Mouse (Mus musculus) heart, embryonic 15.5 days (tissue): Measurements from ENCODE around the gene P4ha3. TPM values are rescaled to one million over a fixed set of nuclear protein-coding genes. Genes with fewer than 3 reads are reported as not detected.

Source experiments
- ATAC-seq: fragments of 200-750 bp; cut with Nextera tagmentation; replicated peaks from 2 replicates; pipeline ENCODE4 v1.8.0; 2017; ENCODE audit warnings: low read depth, moderate TSS enrichment; ENCODE audit not compliant: insufficient number of reproducible peaks, insufficient read depth, low FRiP score
- H3K27ac ChIP-seq: fragments of 300-500 bp; sonication (generic); 2 replicates; pipeline ENCODE4 v1.5.1; 2015; ENCODE audit warnings: mild to moderate bottlenecking, inconsistent platforms
- H3K27me3 ChIP-seq: fragments of 300-500 bp; sonication (generic); 2 replicates; pipeline ENCODE4 v1.6.1; 2015; ENCODE audit warnings: inconsistent platforms
- H3K36me3 ChIP-seq: fragments of 300-500 bp; sonication (generic); 2 replicates; pipeline ENCODE4 v1.6.1; 2015; ENCODE audit warnings: mild to moderate bottlenecking, inconsistent platforms
- H3K4me1 ChIP-seq: fragments of 300-500 bp; sonication (generic); replicated peaks from 2 replicates; pipeline ENCODE4 v1.6.1; 2015; ENCODE audit warnings: inconsistent platforms
- H3K4me2 ChIP-seq: fragments of 300-500 bp; sonication (generic); 2 replicates; pipeline ENCODE4 v1.6.1; 2015; ENCODE audit warnings: inconsistent platforms, mild to moderate bottlenecking, moderate library complexity
- H3K4me3 ChIP-seq: fragments of 300-500 bp; sonication (generic); 2 replicates; pipeline ENCODE4 v1.5.1; 2015; ENCODE audit warnings: mild to moderate bottlenecking, inconsistent platforms
- H3K9ac ChIP-seq: fragments of 300-500 bp; sonication (generic); 2 replicates; pipeline ENCODE4 v1.6.1; 2015; ENCODE audit warnings: mild to moderate bottlenecking, inconsistent platforms
- H3K9me3 ChIP-seq: fragments of 300-500 bp; sonication (generic); replicated peaks from 2 replicates; pipeline ENCODE4 v1.6.1; 2016; ENCODE audit warnings: inconsistent platforms
- WGBS: fragments of 180-500 bp; shearing (Covaris S2); methylation state at CpG from one replicate; pipeline ENCODE4 v1.1.7; 2015; ENCODE audit warnings: mixed read lengths; 5-methylcytosine and 5-hydroxymethylcytosine counted together
- polyA plus RNA-seq: library from polyadenylated mRNA; unstranded; fragments of >200 nt; fragmentation: Nextera tagmentation; extraction: Ambion mirVana; gene quantifications from 2 replicates; pipeline ENCODE4 v1.2.1, GENCODE M21; 2015

The P4ha3 gene
- polyA plus RNA-seq, 1 experiment from 2014 or later, result 11.8 TPM

DNA sequence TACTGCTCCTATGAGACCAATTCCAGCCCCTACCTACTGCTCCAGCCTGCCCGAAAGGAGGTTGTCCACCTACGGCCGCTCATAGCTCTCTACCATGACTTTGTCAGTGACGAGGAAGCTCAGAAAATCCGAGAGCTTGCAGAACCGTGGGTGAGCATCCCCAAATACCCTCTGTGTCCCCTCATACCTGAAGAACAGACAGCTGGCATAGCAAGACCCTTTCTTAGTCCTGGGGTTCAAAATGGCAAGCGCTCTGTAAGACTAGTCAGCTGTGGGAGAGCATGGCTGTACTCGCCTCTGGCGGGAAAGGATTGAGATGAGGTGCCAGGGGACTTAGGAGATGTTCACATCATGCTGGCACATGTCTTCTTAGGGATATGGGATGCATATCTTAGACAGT, 20.6 kb downstream of the P4ha3 start:
- no peaks in the 10 kb centered on the region for H3K36me3 ChIP-seq
- H3K4me2 ChIP-seq, result no peak overlapping the region
- WGBS, result 88% methylated on average over 9 of the region's 9 CpGs
- no peaks in the 10 kb centered on the region for H3K27me3 ChIP-seq
- no peak overlapping the region for H3K4me3 ChIP-seq
- H3K9ac ChIP-seq, result no peak overlapping the region
- peaks cover 34% of the 10 kb centered on the region for H3K4me1 ChIP-seq
- H3K9me3 ChIP-seq, result no peaks in the 10 kb centered on the region
- ATAC-seq, result no peak
- no peak overlapping the region for H3K27ac ChIP-seq

DNA sequence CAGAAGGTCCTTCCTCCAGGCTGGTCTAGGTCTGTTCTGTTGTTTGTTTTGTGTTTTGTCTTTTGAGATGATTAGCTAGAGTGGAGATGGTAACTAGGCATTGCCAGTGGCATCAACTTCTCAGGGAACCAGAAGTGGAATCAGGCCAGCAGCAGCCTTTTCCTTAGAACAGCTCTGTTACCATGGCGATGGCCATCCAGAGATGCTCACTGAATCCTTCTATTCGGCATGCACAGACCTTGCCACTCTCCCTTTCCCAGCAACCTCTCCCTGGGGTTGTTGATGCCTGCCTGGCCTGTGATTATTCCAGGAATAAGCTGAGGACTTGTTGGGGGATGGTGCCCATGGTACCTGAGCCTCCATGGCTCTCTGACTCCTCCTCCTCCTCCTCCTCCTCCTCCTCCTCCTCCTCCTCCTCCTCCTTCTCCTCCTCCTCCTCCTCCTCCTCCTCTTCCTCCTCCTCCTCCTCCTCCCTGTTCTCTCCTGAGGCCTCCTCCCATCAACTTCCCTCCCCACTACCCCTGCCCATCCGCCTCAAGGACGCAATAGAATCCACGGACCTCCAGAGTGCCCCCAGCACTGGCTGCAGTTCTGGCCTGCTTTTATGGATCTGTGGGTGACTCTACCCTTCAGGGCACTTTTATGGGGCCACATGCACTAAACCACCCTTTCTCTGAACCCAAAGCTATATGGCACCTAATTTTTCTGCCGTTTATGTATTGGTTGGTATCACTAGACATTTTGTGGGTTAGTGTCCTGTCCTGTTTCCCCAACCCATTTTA, 22.7 kb downstream of the P4ha3 start:
- no peaks in the 10 kb centered on the region for H3K27me3 ChIP-seq
- 90% methylated on average over 6 of the region's 6 CpGs for WGBS
- ATAC-seq, result no peak

DNA sequence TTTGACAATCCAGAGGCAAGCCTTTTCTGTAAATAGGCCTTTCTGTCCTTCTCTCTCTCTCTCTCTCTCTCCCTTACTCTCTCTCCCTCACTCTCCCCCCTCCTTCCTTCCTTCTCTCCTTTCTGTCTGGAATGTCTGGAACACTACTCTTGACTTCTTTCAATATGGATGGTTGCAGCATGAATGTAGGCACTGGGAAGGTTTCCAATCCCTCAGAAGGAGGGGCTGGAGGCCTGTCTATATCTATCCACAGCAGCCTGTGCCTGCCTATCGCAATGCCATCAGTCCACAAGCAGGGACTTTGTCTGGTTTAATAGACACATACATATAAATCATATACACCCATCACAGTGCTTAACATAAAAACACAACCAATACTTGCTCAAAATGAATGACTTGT, 23.9 kb downstream of the P4ha3 start:
- no peak overlapping the region for H3K9ac ChIP-seq
- H3K27me3 ChIP-seq, result no peaks in the 10 kb centered on the region
- no peak for ATAC-seq
- H3K36me3 ChIP-seq, result no peaks in the 10 kb centered on the region
- no peak overlapping the region for H3K4me3 ChIP-seq
- WGBS, result 13% methylated on average over 1 of the region's 1 CpGs
- no peak overlapping the region for H3K4me2 ChIP-seq
- peak overlapping the region; percentile 48; the same call in 1 of the 2 replicates for H3K27ac ChIP-seq
- H3K4me1 ChIP-seq, result peaks cover 17% of the 10 kb centered on the region
- H3K9me3 ChIP-seq, result no peaks in the 10 kb centered on the region

More for the DNA sequence above, 22.7 kb downstream of the P4ha3 start:
- Histone ChIP-seq H3K4me2 (no peak overlapping the region), H3K36me3 (no peaks in the 10 kb centered on the region), H3K4me3 (no peak overlapping the region), H3K9ac (no peak overlapping the region), H3K4me1 (peaks cover 17% of the 10 kb centered on the region), H3K9me3 (no peaks in the 10 kb centered on the region), H3K27ac (no peak overlapping the region)

DNA sequence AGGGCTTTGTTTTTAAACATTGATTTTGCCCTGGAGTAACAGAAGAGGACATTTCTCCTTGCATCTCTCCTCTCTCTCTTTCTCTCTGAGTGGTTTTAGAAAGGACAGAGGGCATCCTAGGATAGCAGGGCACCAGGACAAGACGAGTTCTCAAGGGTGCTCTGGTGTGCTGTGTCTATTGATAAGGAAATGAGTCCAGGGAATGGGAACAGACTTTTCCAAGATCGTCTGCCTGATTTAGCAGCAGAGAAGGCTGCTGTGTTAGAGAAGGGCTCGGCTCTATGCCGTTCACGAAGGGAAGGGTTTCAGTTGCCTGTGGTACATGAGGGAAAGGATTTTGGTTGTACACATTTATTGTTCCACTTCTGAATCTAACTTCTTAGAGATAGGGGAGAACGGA, 24.4 kb downstream of the P4ha3 start:
- H3K9ac ChIP-seq, result no peak overlapping the region
- WGBS, result 28% methylated on average over 6 of the region's 6 CpGs
- no peak for ATAC-seq
- H3K27ac ChIP-seq, result peak overlapping the region; percentile 48
- H3K4me2 ChIP-seq, result no peak overlapping the region
- H3K4me3 ChIP-seq, result no peak overlapping the region
- peaks cover 17% of the 10 kb centered on the region for H3K4me1 ChIP-seq
- H3K27me3 ChIP-seq, result no peaks in the 10 kb centered on the region
- H3K9me3 ChIP-seq, result no peaks in the 10 kb centered on the region
- no peaks in the 10 kb centered on the region for H3K36me3 ChIP-seq

DNA sequence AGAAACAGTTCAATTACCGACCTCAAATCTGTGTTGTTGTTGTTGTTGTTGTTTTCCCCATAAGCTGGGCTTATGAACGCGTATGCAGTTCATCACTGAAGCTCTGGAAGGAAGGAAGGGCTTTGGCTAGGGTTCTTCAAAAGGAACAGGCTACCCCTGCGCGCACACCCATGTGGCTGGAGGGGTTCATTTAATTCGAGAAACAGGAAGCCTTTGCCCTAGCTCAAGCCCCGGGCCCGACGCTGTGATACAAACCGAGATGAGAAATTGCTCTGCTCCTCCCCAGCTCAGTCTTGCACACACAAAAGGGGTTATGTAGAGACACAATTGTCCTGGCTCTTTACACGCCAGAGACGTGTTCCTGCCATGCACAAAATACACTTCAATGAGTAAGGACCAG, 25.0 kb downstream of the P4ha3 start:
- Histone ChIP-seq H3K36me3 (no peaks in the 10 kb centered on the region), H3K4me2 (no peak overlapping the region), H3K4me3 (no peak overlapping the region), H3K27ac (no peak overlapping the region), H3K9ac (no peak overlapping the region), H3K27me3 (no peaks in the 10 kb centered on the region), H3K4me1 (peaks cover 17% of the 10 kb centered on the region), H3K9me3 (no peaks in the 10 kb centered on the region)
- no peak for ATAC-seq
- 73% methylated on average over 12 of the region's 12 CpGs for WGBS

DNA sequence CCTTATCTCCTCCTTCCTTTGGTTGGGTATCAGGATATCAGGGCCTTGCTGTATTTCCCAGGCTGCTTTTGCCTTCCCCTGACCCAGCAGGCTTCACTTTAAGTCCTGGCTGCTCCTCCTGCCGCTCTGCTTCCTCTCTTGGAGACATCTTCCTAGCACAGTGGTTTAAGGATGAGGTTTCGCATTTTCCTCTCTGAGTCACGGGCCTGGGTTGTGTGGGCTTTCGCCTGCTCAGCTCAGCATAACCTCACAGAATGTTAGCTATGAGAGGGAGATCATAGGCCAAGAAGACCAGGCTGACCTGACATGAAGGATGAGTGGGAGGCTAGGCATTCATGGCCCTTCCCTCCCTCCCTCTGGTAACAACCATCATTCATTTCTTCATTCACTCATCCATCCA, 27.4 kb downstream of the P4ha3 start:
- H3K4me2 ChIP-seq, result no peak overlapping the region
- H3K36me3 ChIP-seq, result peaks cover 6% of the 10 kb centered on the region; the same call in 1 of the 2 replicates
- H3K27ac ChIP-seq, result no peak overlapping the region
- no peaks in the 10 kb centered on the region for H3K27me3 ChIP-seq
- no peaks in the 10 kb centered on the region; the same call in 1 of the 2 replicates for H3K9me3 ChIP-seq
- ATAC-seq, result no peak
- H3K4me1 ChIP-seq, result peaks cover 15% of the 10 kb centered on the region
- H3K9ac ChIP-seq, result no peak overlapping the region
- WGBS, result 76% methylated on average over 4 of the region's 4 CpGs
- no peak overlapping the region for H3K4me3 ChIP-seq

DNA sequence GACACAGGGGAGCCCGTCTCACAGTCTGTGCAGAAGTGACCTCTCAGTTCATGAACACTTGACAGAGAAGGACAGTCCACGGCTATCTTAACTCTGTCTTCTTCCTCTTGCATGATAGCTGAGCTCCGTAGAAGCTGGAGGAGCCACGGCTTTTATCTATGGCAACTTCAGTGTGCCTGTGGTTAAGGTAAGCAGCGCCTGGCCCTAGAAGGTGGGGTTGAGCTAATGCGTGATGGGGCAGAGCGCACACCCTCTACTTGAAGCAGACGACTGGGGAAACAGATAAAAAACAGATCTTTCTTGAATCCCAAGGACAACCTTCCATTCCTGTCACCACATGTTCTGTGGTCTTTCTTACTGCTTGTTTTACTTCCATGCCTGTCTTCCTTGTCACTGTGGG, 31.6 kb downstream of the P4ha3 start:
- no peak overlapping the region for H3K27ac ChIP-seq
- 65% methylated on average over 8 of the region's 8 CpGs for WGBS
- no peaks in the 10 kb centered on the region for H3K4me1 ChIP-seq
- H3K9ac ChIP-seq, result no peak overlapping the region
- no peak for ATAC-seq
- no peaks in the 10 kb centered on the region; the same call in 1 of the 2 replicates for H3K9me3 ChIP-seq
- H3K4me3 ChIP-seq, result no peak overlapping the region
- H3K4me2 ChIP-seq, result no peak overlapping the region
- peaks cover 6% of the 10 kb centered on the region; the same call in 1 of the 2 replicates for H3K36me3 ChIP-seq
- H3K27me3 ChIP-seq, result no peaks in the 10 kb centered on the region

DNA sequence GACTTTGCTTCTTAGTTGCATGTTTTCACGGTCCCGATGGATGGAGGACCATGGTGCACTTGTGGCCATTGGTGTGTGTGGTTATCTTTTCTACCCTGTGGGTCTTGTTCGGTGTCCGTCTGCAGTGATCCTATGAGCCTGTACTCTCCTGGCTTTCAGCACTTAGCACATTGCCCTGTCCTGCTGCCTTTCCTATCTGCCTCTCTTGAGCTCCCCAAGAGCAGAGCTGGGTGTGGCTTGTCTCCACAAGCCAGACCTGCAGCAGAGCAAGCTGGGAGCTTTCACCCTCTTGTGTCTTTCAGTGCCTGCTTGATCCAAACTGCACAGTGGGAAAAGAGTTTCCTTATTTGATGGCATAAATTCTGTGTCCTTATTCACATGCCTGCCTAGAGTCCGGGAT, 32.2 kb downstream of the P4ha3 start:
- no peaks in the 10 kb centered on the region for H3K27me3 ChIP-seq
- H3K4me1 ChIP-seq, result no peaks in the 10 kb centered on the region
- H3K4me2 ChIP-seq, result no peak overlapping the region
- no peaks in the 10 kb centered on the region; the same call in 1 of the 2 replicates for H3K9me3 ChIP-seq
- no peak for ATAC-seq
- H3K27ac ChIP-seq, result no peak overlapping the region
- H3K9ac ChIP-seq, result no peak overlapping the region
- WGBS, result 66% methylated on average over 5 of the region's 5 CpGs
- no peak overlapping the region for H3K4me3 ChIP-seq
- peaks cover 6% of the 10 kb centered on the region; the same call in 1 of the 2 replicates for H3K36me3 ChIP-seq

DNA sequence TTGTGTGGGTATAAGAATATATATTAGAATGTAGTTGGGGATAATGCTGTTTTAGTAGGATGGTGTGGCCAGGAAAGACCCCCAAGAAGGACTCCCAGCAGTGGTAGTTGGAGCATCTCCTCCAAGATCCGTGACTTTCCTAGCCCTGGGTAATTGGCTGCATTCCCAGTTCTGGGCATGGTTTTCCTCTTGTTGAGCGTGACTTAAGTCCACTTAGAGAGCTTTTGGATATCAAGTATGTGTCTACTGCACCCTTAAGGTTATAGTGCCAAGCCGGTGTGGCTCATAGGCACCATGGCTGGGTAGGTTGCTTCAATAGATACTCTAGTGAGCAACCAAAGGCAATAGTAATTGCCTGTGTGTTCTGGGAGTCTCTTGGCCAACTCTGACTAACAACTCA, 38.4 kb downstream of the P4ha3 start:
- H3K36me3 ChIP-seq, result peaks cover 23% of the 10 kb centered on the region; the same call in 1 of the 2 replicates
- no peak overlapping the region for H3K4me2 ChIP-seq
- ATAC-seq, result no peak
- no peaks in the 10 kb centered on the region for H3K27me3 ChIP-seq
- no peak overlapping the region for H3K9ac ChIP-seq
- H3K9me3 ChIP-seq, result no peaks in the 10 kb centered on the region
- H3K4me1 ChIP-seq, result no peaks in the 10 kb centered on the region
- H3K27ac ChIP-seq, result no peak overlapping the region
- 46% methylated on average over 3 of the region's 3 CpGs for WGBS
- H3K4me3 ChIP-seq, result no peak overlapping the region

DNA sequence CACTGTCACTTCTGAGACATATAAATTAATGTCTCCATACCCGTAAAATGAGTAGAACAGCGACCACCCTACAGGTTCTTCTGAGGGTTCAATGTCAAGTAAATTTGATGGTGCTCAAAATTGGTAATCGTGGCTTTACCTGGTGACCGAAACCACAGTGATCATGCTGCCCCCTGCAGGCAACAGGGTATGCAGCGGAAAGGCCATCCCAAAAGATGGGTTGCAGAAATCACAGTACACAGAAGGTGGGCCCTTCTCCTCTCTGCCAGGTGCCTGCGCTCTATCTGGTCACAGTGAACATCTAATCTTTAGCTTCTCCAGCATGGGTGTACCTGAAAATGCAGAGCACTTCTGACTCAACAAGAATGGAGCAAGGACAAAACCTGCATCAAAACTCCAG, 40.2 kb downstream of the P4ha3 start:
- Histone ChIP-seq H3K27me3 (no peaks in the 10 kb centered on the region), H3K36me3 (peaks cover 34% of the 10 kb centered on the region; the same call in 1 of the 2 replicates), H3K4me3 (no peak overlapping the region), H3K27ac (no peak overlapping the region), H3K4me2 (no peak overlapping the region), H3K9ac (no peak overlapping the region), H3K9me3 (no peaks in the 10 kb centered on the region), H3K4me1 (no peaks in the 10 kb centered on the region)
- WGBS, result 73% methylated on average over 6 of the region's 6 CpGs
- ATAC-seq, result no peak

DNA sequence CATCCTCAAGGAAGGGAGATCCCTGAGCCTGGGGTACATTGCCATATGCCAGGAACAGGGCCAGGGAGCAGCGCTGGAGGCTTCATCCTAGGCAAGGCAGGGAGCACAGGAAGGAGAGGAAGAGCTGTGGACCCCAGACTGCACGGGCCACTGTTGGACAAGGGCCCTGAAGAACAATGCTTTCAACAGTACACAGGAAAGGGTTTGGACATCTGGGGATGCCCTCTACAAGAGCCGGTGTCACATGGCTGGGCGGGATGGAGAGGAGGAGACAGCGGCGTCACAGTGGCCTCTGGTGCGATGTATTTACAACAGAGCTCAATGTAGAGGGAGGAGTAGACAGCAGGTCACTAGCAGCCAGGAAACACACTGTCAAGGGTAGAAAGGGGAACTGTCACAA, 42.2 kb downstream of the P4ha3 start:
- H3K4me2 ChIP-seq, result no peak overlapping the region
- peaks cover 51% of the 10 kb centered on the region for H3K36me3 ChIP-seq
- no peak overlapping the region for H3K27ac ChIP-seq
- WGBS, result 82% methylated on average over 7 of the region's 7 CpGs
- H3K27me3 ChIP-seq, result no peaks in the 10 kb centered on the region
- H3K4me3 ChIP-seq, result no peak overlapping the region
- 0 out of 2 replicates have a peak, but pooled peaks have one; percentile 37 for ATAC-seq
- H3K9me3 ChIP-seq, result no peaks in the 10 kb centered on the region
- no peak overlapping the region for H3K9ac ChIP-seq
- no peaks in the 10 kb centered on the region for H3K4me1 ChIP-seq

DNA sequence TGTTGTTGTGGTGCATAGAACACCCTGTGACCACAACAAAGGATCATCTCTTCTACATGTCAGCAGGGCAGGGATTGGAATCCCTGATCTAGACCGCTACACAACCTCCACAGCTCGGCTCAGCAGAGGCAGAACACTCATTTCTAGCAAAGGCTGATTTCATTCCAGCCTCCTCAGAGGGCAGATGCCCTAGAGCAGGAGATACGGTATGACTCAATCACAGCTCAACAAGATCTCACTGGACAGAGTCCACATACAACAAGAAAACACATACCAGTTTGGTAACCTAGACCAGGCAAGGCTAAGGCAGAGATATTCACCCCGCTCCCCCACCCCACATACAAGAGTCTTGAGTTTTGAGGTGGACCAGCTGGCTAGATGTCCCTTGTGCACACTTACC, 43.3 kb downstream of the P4ha3 start:
- H3K4me2 ChIP-seq, result no peak overlapping the region
- no peak overlapping the region for H3K4me3 ChIP-seq
- WGBS, result 73% methylated on average over 4 of the region's 4 CpGs
- no peaks in the 10 kb centered on the region for H3K4me1 ChIP-seq
- no peak overlapping the region for H3K27ac ChIP-seq
- no peak for ATAC-seq
- no peaks in the 10 kb centered on the region for H3K27me3 ChIP-seq
- peaks cover 61% of the 10 kb centered on the region for H3K36me3 ChIP-seq
- no peak overlapping the region for H3K9ac ChIP-seq
- no peaks in the 10 kb centered on the region for H3K9me3 ChIP-seq
